Mouse (Mus musculus) kidney, adult 2 months (tissue): ENCODE data around the gene Ehd1. TPM values are rescaled to one million over a fixed set of nuclear protein-coding genes. Genes with fewer than 3 reads are reported as not detected.
A peak's percentile ranks its signal among the peaks of the same experiment; 100 is the strongest.

Experiments used
- DNase-seq: peaks from one replicate; pipeline ENCODE4 v3.0.0; 2021
- H3K27ac ChIP-seq: fragments of 200-500 bp; 2 replicates; pipeline ENCODE4 v1.5.1; 2012; ENCODE audit warnings: low read depth, low read length, control low read depth, inconsistent platforms; ENCODE audit not compliant: insufficient read depth
- H3K27me3 ChIP-seq: fragments of 200-500 bp; replicated peaks from 2 replicates; pipeline ENCODE4 v1.6.1; 2012; ENCODE audit warnings: mild to moderate bottlenecking, moderate library complexity, low read length, inconsistent platforms; ENCODE audit not compliant: control insufficient read depth, insufficient read depth
- H3K36me3 ChIP-seq: fragments of 200-500 bp; 2 replicates; pipeline ENCODE4 v1.6.1; 2012; ENCODE audit warnings: mild to moderate bottlenecking, moderate library complexity, low read length, inconsistent platforms; ENCODE audit not compliant: control insufficient read depth, insufficient read depth
- H3K4me1 ChIP-seq: fragments of 200-500 bp; 2 replicates; pipeline ENCODE4 v1.6.1; 2011; ENCODE audit warnings: low read length; ENCODE audit not compliant: control insufficient read depth, insufficient read depth
- H3K4me3 ChIP-seq: fragments of 200-500 bp; 2 replicates; pipeline ENCODE4 v1.5.1; 2011; ENCODE audit warnings: mild to moderate bottlenecking, low read depth, low read length, control low read depth; ENCODE audit not compliant: insufficient read depth
- CTCF ChIP-seq: fragments of 200-500 bp; conservative IDR thresholded peaks from 2 replicates; pipeline ENCODE4 v1.5.1; 2011; ENCODE audit warnings: low read depth, mild to moderate bottlenecking, control low read depth, low read length, moderate library complexity, mixed read lengths; ENCODE audit not compliant: insufficient read depth, insufficient read length
- POLR2A ChIP-seq: fragments of 200-500 bp; IDR thresholded peaks from one replicate; pipeline ENCODE4 v1.6.1; 2011; ENCODE audit warnings: low read depth, low read length, control low read depth
- WGBS: fragments of 180-500 bp; shearing (Covaris S2); methylation state at CpG from one replicate; pipeline ENCODE4 v1.1.7; 2018; 5-methylcytosine and 5-hydroxymethylcytosine counted together
- polyA plus RNA-seq: library from polyadenylated mRNA; depleted of rRNA; stranded (reverse); fragments of >200 nt; gene quantifications from 2 replicates; pipeline ENCODE4 v1.2.3, GENCODE M21; 2012; rRNA removed

Gene Ehd1
- polyA plus RNA-seq, 1 experiment = 224 TPM

DNA sequence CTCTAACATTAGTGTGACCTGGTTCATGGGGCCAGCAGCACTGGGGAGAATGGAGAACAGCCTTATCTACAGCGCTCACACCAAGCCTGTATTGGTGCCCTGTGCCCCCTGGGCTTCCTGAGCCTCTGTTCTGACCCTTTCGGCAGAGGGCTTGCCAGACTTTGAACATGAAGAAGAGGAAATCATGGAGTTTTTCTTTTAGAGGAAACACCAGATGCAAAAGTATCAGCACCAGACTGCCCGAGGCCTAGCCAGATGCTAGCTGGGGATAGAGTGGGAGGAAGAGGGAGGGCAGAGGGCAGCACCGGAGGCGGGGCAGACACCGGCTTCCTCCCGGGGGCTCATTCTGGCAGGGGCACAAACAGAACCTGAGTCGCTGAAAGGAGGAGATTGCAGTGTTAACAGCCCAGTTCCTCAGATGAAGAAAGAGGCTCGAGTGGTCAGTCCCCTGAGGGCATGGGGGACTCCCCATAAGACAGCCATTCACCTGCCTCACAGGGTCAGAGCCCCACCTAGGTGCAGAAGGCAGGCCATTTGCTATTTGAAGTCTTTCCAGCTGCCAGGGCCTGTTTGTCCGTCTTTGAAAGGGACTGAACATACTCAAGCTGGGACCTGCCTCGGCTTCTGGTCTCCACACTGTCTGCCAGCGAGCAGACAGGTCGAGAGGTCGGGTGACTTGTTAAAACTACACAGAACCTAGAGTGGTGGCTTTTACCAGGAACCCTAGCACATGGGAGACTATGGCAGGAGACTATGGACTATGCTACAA, 72.9 kb downstream of the Ehd1 start:
- no peak for TF ChIP-seq POLR2A
- no peak for TF ChIP-seq CTCF
- 46% methylated on average over 14 of the region's 14 CpGs for WGBS
- no peak overlapping the region for H3K4me3 ChIP-seq
- DNase-seq = peak; percentile 67
- 0 out of 2 replicates have a peak overlapping the region, but pooled peaks have one; percentile 19 for H3K27ac ChIP-seq
- H3K27me3 ChIP-seq = no peaks in the 10 kb centered on the region
- no peaks in the 10 kb centered on the region for H3K4me1 ChIP-seq
- no peaks in the 10 kb centered on the region for H3K36me3 ChIP-seq

Other genes starting within 250 kb of the Ehd1 start
- 31.5 and 32.8 TPM in 2 replicates for gene Syvn1, start 230.1 kb upstream of the Ehd1 start, polyA plus RNA-seq
- gene Mrpl49, start 218.9 kb upstream of the Ehd1 start, polyA plus RNA-seq = 32.0 and 37.3 TPM in 2 replicates
- gene Fau, start 218.9 kb upstream of the Ehd1 start, polyA plus RNA-seq = 882 and 1,017 TPM in 2 replicates
- gene Znhit2, start 215.5 kb upstream of the Ehd1 start, polyA plus RNA-seq = 42.3 and 57.7 TPM in 2 replicates
- gene Tm7sf2, start 208.4 kb upstream of the Ehd1 start, polyA plus RNA-seq = 31.2 and 38.4 TPM in 2 replicates
- 65.0 and 67.1 TPM in 2 replicates for gene Vps51, start 199.5 kb upstream of the Ehd1 start, polyA plus RNA-seq
- 0.58 TPM in 1 of 2 replicates, not detected in the other for gene Tmem262, start 196.7 kb upstream of the Ehd1 start, polyA plus RNA-seq
- not detected in 2 replicates for gene Gm28374, start 194.5 kb upstream of the Ehd1 start, polyA plus RNA-seq
- 70.2 and 77.1 TPM in 2 replicates for gene Zfpl1, start 191.8 kb upstream of the Ehd1 start, polyA plus RNA-seq
- 0.37 and 0.67 TPM in 2 replicates for gene Cdca5, start 191.7 kb upstream of the Ehd1 start, polyA plus RNA-seq
- gene AC131692.1, start 182.3 kb upstream of the Ehd1 start, polyA plus RNA-seq = not detected in 2 replicates
- 2.0 and 2.1 TPM in 2 replicates for gene Naaladl1, start 170.9 kb upstream of the Ehd1 start, polyA plus RNA-seq
- 23.8 and 30.3 TPM in 2 replicates for gene Sac3d1, start 158.1 kb upstream of the Ehd1 start, polyA plus RNA-seq
- gene Snx15, start 148.4 kb upstream of the Ehd1 start, polyA plus RNA-seq = 28.7 and 35.0 TPM in 2 replicates
- 4.8 and 5.5 TPM in 2 replicates for gene Batf2, start 135.7 kb upstream of the Ehd1 start, polyA plus RNA-seq
- gene Arl2, start 135.2 kb upstream of the Ehd1 start, polyA plus RNA-seq = 144 and 157 TPM in 2 replicates
- 0.16 and 0.28 TPM in 2 replicates for gene Majin, start 92.3 kb upstream of the Ehd1 start, polyA plus RNA-seq
- 0.16 and 0.65 TPM in 2 replicates for gene Gpha2, start 50.3 kb upstream of the Ehd1 start, polyA plus RNA-seq
- gene Ppp2r5b, start 40.9 kb upstream of the Ehd1 start, polyA plus RNA-seq = 32.1 and 36.5 TPM in 2 replicates
- gene Atg2a, start 35.1 kb upstream of the Ehd1 start, polyA plus RNA-seq = 27.4 and 33.2 TPM in 2 replicates
- gene Cdc42bpg, start 29.7 kb downstream of the Ehd1 start, polyA plus RNA-seq = 26.6 and 31.1 TPM in 2 replicates
- 49.5 and 63.2 TPM in 2 replicates for gene Men1, start 58.3 kb downstream of the Ehd1 start, polyA plus RNA-seq
- 92.3 and 145 TPM in 2 replicates for gene Map4k2, start 64.4 kb downstream of the Ehd1 start, polyA plus RNA-seq
- gene Sf1, start 87.0 kb downstream of the Ehd1 start, polyA plus RNA-seq = 71.3 and 76.3 TPM in 2 replicates
- gene Pygm, start 107.7 kb downstream of the Ehd1 start, polyA plus RNA-seq = 15.0 and 47.1 TPM in 2 replicates
- 76.8 and 90.0 TPM in 2 replicates for gene Rasgrp2, start 122.6 kb downstream of the Ehd1 start, polyA plus RNA-seq
- 5.9 and 6.4 TPM in 2 replicates for gene Nrxn2, start 142.0 kb downstream of the Ehd1 start, polyA plus RNA-seq